Mouse (Mus musculus): ENCODE measurements around the gene Nudt4.

- no peak for TF ChIP-seq CTCF (IDR thresholded peaks at IDR 0.05; ENCODE audit: low read depth)
- TF ChIP-seq EP300 (IDR thresholded peaks at IDR 0.05; ENCODE audit: low read depth): no peak
These were observed 36.6 kb upstream of the Nudt4 start for GRCm38 (mm10) chr10:95600527-95600926.

Data from heart, postnatal 0 days (tissue).